Mouse (Mus musculus): Measurements from ENCODE around the gene Rnase10.
"Not testable (repeated sequence)": the region's sequence is repeated elsewhere in the genome, so short reads cannot be mapped to it uniquely, and the experiment has no call there.

The Rnase10 gene

GRCm38 (mm10) chr14:51007152-51007801 is at the start of gene Rnase10:
Gene Rnase10, plus strand, starts transcription at chr14:51007751.
- in situ Hi-C loops (cut with MboI; ENCODE audit: low sequenced_read_pairs): no loop called here

DNA sequence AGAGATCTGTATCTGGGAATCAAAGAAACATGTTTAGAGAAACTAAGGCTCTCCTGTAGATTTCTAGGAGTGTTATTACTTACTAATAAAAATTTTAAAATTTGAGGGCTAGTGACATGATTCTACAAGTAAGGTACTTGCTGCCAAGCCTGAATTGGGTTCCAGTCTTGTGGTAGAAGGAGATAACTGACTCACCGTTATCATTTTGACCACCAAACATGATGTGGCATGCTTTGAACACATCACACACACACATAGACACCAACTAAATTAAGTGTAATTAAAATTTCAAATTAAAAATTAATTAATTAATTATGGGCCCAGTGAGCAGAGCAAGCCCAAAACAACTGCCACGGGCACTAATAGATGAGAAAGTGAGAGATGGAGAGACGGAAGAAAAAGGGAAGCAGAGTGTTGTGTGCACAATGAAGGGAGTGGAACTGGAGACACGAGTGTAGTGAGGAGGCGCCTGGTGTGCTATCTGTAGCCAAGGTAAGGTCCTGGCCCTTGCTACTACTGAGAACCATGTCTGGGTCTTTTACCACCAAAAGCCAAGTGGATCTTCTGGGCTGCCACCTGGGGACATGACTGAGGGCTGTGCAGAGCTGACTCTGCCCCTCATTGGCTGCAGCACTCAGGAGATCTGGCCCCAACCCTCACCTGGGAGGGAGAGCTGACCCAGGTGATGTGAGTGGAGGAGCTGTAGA is 49.1 kb upstream of the Rnase10 start:
- in situ Hi-C loops (cut with MboI; ENCODE audit: low sequenced_read_pairs): not testable (repeated sequence)

- in situ Hi-C loops (cut with MboI; ENCODE audit: low sequenced_read_pairs): no loop called here
Measured at GRCm38 (mm10) chr14:50968216-50968980, 39.2 kb upstream of the Rnase10 start.

- in situ Hi-C loops (cut with MboI; ENCODE audit: low sequenced_read_pairs): no loop called here
Measured at GRCm38 (mm10) chr14:50969041-50969440, 38.5 kb upstream of the Rnase10 start.

DNA sequence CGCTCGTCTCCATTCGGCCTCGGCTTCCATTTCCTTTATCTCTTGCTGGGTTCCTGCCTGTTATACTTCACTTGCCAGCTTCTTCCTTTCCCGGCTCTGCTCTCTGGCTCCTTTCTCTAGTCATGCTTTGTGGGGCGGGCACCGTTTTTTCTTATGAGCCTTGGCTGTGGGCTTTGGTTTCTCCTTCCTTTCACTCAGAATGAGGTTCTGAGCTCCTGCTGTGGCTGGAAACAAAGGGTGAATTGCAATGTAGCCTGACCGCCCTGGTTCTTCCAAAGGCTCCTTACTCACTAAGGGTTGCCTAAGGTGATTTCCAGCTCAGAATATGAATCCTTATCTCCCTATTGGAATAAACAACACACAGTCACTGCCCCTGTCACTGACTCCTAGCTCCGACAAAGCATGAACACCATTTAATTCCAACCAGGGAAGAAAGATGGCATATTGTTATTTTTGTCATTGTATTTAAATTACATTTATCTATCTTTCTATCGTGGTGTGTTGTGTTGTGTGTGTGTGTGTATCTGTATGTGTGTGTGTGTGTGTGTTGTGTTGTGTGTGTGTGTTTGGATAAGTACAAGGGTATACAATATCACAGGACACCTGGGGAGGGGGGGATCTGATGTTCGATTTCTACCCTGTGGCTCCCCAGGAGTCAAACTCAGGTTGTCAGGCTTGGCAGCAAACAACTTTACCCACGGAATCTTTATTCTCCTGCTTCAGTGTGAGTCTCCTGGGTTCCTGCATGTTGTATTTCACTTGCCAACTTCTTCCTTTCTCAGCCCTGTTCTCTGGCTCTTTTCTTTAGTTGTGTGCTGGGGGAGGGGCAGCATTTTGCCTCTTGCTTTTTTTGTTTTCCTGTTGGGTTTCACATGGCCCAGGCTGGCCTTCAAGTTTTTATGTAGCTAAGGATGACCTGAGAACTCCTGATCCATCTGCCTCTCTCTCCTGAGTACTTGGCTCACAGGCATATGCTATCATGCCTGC is 37.7 kb upstream of the Rnase10 start:
- in situ Hi-C loops (cut with MboI; ENCODE audit: low sequenced_read_pairs): no loop called here

GRCm38 (mm10) chr14:50970822-50971221 is 36.7 kb upstream of the Rnase10 start:
- in situ Hi-C loops (cut with MboI; ENCODE audit: low sequenced_read_pairs): no loop called here

- in situ Hi-C loops (cut with MboI; ENCODE audit: low sequenced_read_pairs): not testable (repeated sequence)
Measured at GRCm38 (mm10) chr14:50973054-50973453, 34.5 kb upstream of the Rnase10 start.

DNA sequence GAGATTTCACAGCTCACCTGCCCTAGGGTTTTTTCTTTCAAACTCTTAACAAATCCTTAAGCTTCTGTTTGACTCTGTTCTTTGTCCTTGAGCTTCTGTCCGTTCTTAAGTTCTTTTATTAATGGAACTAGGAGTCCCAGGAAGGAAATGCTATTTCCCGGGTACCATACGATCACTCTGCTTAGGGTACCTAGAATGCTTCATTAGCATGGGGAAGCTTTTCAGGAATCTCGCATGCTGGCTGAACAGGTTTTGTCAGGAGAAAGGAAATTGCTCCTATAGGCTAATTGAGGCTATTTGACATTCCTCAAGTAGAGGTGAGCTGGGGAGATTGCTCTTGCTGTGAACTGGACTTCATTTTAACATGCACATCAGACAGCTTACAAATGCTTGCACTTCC is 33.9 kb upstream of the Rnase10 start:
- in situ Hi-C loops (cut with MboI; ENCODE audit: low sequenced_read_pairs): no loop called here

GRCm38 (mm10) chr14:50975001-50975400 is 32.5 kb upstream of the Rnase10 start:
- in situ Hi-C loops (cut with MboI; ENCODE audit: low sequenced_read_pairs): no loop called here

GRCm38 (mm10) chr14:50976674-50977073 is 30.9 kb upstream of the Rnase10 start:
- in situ Hi-C loops (cut with MboI; ENCODE audit: low sequenced_read_pairs): no loop called here

DNA sequence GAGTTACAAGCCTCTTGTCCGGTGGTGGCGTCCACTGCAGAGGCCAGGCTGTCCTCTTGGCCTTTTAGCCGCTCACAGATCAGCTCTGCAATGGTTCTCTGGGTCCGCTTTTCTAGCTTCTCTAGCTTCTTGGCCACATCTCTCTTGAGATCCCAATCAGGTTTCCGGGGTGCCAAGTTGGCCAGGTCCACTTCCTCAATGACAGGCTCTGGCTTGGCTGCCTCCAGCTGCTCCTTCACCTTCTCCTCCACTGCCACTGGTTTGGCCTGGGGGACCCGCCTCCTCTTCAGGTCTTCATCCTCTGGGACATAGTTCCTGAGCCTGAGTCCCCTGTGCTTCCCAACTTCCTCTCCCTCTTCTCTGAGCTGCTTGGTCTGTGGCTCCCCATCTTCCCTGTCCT is 29.1 kb upstream of the Rnase10 start:
- in situ Hi-C loops (cut with MboI; ENCODE audit: low sequenced_read_pairs): not testable (repeated sequence)

DNA sequence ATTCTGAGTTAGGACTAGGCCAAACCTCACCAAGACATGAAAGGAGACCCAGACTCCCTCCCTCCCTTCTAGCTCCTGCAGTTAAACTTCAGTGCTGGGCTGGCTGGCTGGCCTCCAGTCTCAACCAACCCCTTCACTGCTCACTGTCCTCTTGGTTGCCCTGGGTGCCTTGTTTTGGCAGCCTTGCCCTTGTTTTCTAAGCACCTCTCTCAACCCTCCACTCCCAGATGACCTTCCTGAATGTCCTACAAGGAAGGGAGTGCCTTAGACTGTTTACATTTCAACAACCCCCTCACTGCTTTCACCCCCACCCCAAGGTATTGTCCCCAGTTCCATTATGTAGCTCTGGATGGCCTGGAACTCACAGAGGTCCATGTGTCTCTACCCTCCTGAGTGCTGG is 27.9 kb upstream of the Rnase10 start:
- in situ Hi-C loops (cut with MboI; ENCODE audit: low sequenced_read_pairs): no loop called here

GRCm38 (mm10) chr14:50981207-50981606 is 26.3 kb upstream of the Rnase10 start:
- in situ Hi-C loops (cut with MboI; ENCODE audit: low sequenced_read_pairs): no loop called here

- in situ Hi-C loops (cut with MboI; ENCODE audit: low sequenced_read_pairs): no loop called here
Measured at GRCm38 (mm10) chr14:50981837-50982236, 25.7 kb upstream of the Rnase10 start.

DNA sequence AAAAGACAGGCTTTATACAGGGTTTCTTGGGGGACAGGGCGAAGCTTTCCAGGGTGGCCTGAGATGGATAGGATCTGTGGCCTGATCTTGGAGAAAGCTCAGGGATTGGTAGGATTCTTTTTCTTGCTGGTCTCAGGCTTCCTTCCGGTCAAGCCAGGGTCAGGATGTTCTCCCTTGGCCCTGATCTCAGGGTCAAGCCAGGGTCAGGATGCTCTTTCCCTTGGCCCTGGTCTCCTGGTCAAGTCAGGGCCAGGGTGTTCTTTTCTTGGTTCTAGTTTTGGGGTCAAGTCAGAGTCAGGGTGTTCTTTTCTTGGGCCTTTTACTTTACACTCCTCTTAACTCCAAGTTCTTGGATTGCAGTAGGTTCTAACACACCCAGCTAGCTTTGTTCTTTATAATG is 19.9 kb upstream of the Rnase10 start:
- in situ Hi-C loops (cut with MboI; ENCODE audit: low sequenced_read_pairs): no loop called here

GRCm38 (mm10) chr14:50991037-50991436 is 16.5 kb upstream of the Rnase10 start:
- in situ Hi-C loops (cut with MboI; ENCODE audit: low sequenced_read_pairs): no loop called here

DNA sequence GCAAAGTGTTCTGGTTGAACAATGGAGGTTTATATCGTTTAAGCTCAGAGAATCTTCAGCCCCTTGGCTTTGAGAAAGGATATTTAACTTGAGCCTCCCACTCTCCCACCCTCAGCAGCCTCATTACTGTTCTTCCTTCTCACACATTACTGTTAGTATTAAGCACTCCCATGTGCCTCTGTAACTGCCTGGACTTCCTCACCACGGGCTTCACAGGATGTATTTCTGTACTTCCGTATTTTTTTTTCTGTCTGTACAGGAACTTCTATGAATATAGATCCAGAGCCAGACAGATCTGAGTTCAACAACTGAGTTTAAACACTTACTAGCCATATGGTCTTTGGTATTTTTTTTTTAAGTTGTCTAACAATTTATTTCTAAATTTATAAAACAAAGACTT is 10.5 kb upstream of the Rnase10 start:
- in situ Hi-C loops (cut with MboI; ENCODE audit: low sequenced_read_pairs): no loop called here

DNA sequence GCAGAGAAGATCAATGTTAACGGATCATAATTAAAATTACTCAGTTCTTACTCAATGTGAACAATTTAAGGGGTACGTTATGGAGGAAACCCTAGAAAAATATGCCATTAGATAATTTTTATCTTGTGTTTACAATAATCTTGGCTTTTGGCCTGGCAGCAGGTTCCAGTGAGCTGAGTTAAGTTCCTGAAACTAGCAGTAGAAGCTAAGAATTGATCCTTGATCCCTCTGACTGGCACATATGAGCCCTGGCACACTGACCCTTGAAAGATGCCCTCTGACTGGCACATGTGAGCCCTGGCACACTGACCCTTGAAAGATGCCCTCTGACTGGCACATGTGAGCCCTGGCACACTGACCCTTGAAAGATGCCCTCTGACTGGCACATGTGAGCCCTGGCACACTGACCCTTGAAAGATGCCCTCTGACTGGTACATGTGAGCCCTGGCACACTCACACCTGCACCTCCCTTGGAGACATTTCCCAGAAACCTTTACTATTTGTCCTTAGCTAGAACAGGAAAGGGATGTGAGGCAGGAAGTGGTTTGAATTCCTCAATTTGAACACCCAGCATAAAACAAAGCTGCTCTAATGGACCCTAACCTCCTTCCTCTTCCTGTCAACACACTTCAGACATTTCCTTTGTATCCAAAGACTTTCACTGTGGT is 9.4 kb upstream of the Rnase10 start:
- in situ Hi-C loops (cut with MboI; ENCODE audit: low sequenced_read_pairs): no loop called here

GRCm38 (mm10) chr14:51007914-51008713 is 563 bp downstream of the Rnase10 start:
- in situ Hi-C loops (cut with MboI; ENCODE audit: low sequenced_read_pairs): no loop called here
